Mouse (Mus musculus) cerebellum, adult 2 months (tissue): ENCODE data around the gene Lsamp.

Experiments used
- CTCF ChIP-seq: fragments of 200-500 bp; IDR thresholded peaks from 2 replicates; pipeline ENCODE4 v1.5.1; 2011; ENCODE audit warnings: low read depth, mild to moderate bottlenecking, control low read depth, low read length, moderate library complexity, borderline replicate concordance; ENCODE audit not compliant: insufficient read depth
- POLR2A ChIP-seq: fragments of 200-500 bp; IDR thresholded peaks from 2 replicates; pipeline ENCODE4 v1.6.1; 2011; ENCODE audit warnings: low read length, control low read depth, borderline replicate concordance; ENCODE audit not compliant: insufficient read depth

GRCm38 (mm10) chr16:40471967-40472366 is 487.8 kb downstream of the Lsamp start:
- no peak for TF ChIP-seq CTCF
- no peak for TF ChIP-seq POLR2A
